Mouse (Mus musculus) T-helper 17 cell (primary cell): ENCODE data around the gene Smox.

Experiments
- in situ Hi-C, 2 experiments: fragments of 300-600 bp; cut with MboI, MseI; formaldehyde crosslinking; loops; 1 replicate in 1 of 2; 2 replicates in 1 of 2; pipeline ENCODE4 v1.15.1; 2025; ENCODE audit warnings: high pct_unique_total_duplicates in 2 of 2

Gene Smox

GRCm38 (mm10) chr2:131513477-131513876 is 22.2 kb downstream of the Smox start:
- in situ Hi-C loops: loop anchor here in 1 of 2 experiments (10.0 kb wide), 1 partner anchor 419 kb away; no protein-coding TSS in a partner anchor

- in situ Hi-C loops: loop anchor here in 1 of 2 experiments (10.0 kb wide), 1 partner anchor 419 kb away; no protein-coding TSS in a partner anchor
These were observed 22.8 kb downstream of the Smox start for GRCm38 (mm10) chr2:131514055-131514621.

- in situ Hi-C loops: loop anchor here in 1 of 2 experiments (10.0 kb wide), 1 partner anchor 423 kb away; no protein-coding TSS in a partner anchor
These were observed 26.3 kb downstream of the Smox start for GRCm38 (mm10) chr2:131517550-131517949.

GRCm38 (mm10) chr2:131518790-131519189 is 27.5 kb downstream of the Smox start:
- in situ Hi-C loops: loop anchor here in 1 of 2 experiments (10.0 kb wide), 1 partner anchor 424 kb away; no protein-coding TSS in a partner anchor

- in situ Hi-C loops: no loop called here
These were observed 29.4 kb downstream of the Smox start for GRCm38 (mm10) chr2:131520743-131521142.

GRCm38 (mm10) chr2:131527061-131527460 is 35.8 kb downstream of the Smox start:
- in situ Hi-C loops: no loop called here

GRCm38 (mm10) chr2:131529898-131530622 is 38.8 kb downstream of the Smox start:
- in situ Hi-C loops: no loop called here

- in situ Hi-C loops: no loop called here
These were observed 39.3 kb downstream of the Smox start for GRCm38 (mm10) chr2:131530623-131531008.

GRCm38 (mm10) chr2:131531271-131531670 is 40.0 kb downstream of the Smox start:
- in situ Hi-C loops: no loop called here

GRCm38 (mm10) chr2:131535168-131535567 is 43.9 kb downstream of the Smox start:
- in situ Hi-C loops: no loop called here

- in situ Hi-C loops: no loop called here
These were observed 47.0 kb downstream of the Smox start for GRCm38 (mm10) chr2:131538341-131538740.

GRCm38 (mm10) chr2:131539780-131540179 is 48.5 kb downstream of the Smox start:
- in situ Hi-C loops: loop anchor here in 1 of 2 experiments (5.0 to 10.0 kb wide), 2 partner anchors 273 to 595 kb away; no protein-coding TSS in a partner anchor

GRCm38 (mm10) chr2:131541686-131542085 is 50.4 kb downstream of the Smox start:
- in situ Hi-C loops: loop anchor here in 1 of 2 experiments (5.0 to 10.0 kb wide), 2 partner anchors 271 to 593 kb away; no protein-coding TSS in a partner anchor

GRCm38 (mm10) chr2:131542531-131542930 is 51.2 kb downstream of the Smox start:
- in situ Hi-C loops: loop anchor here in 1 of 2 experiments (5.0 to 10.0 kb wide), 2 partner anchors 270 to 592 kb away; no protein-coding TSS in a partner anchor

- in situ Hi-C loops: loop anchor here in 1 of 2 experiments (10.0 kb wide), 1 partner anchor 589 kb away; no protein-coding TSS in a partner anchor
These were observed 54.4 kb downstream of the Smox start for GRCm38 (mm10) chr2:131545386-131546307.

GRCm38 (mm10) chr2:131546308-131546700 is 55.0 kb downstream of the Smox start:
- in situ Hi-C loops: loop anchor here in 1 of 2 experiments (10.0 kb wide), 1 partner anchor 588 kb away; no protein-coding TSS in a partner anchor

GRCm38 (mm10) chr2:131546745-131547408 is 55.6 kb downstream of the Smox start:
- in situ Hi-C loops: loop anchor here in 1 of 2 experiments (10.0 kb wide), 1 partner anchor 588 kb away; no protein-coding TSS in a partner anchor

- in situ Hi-C loops: loop anchor here in 1 of 2 experiments (10.0 kb wide), 1 partner anchor 586 kb away; no protein-coding TSS in a partner anchor
These were observed 57.0 kb downstream of the Smox start for GRCm38 (mm10) chr2:131548330-131548729.

- in situ Hi-C loops: loop anchor here in 1 of 2 experiments (10.0 kb wide), 1 partner anchor 586 kb away; no protein-coding TSS in a partner anchor
These were observed 57.8 kb downstream of the Smox start for GRCm38 (mm10) chr2:131549090-131549489.

- in situ Hi-C loops: loop anchor here in 1 of 2 experiments (5.0 kb wide), 1 partner anchor 252 kb away; no protein-coding TSS in a partner anchor
These were observed 59.2 kb downstream of the Smox start for GRCm38 (mm10) chr2:131550474-131550873.
